Mouse (Mus musculus) mesoderm, embryonic 11.5 days (tissue): ENCODE results near the gene Dcaf6.
A peak's percentile ranks its signal among the peaks of the same experiment; 100 is the strongest.

Experiments used
- DNase-seq: peaks from one replicate; pipeline ENCODE4 v3.0.0-alpha.2; 2012; ENCODE audit warnings: low read depth, low spot score

Dcaf6 gene

GRCm38 (mm10) chr1:165460360-165460800 is at the start of gene Dcaf6, which contains the start of gene Mpc2:
Gene Dcaf6, minus strand, starts transcription at chr1:165460475.
Gene Mpc2, plus strand, starts transcription at chr1:165460637.
- peak; percentile 98 for DNase-seq

GRCm38 (mm10) chr1:165506303-165506702 is 46.0 kb upstream of the Dcaf6 start:
- DNase-seq, result no peak

- peak; percentile 28 for DNase-seq
Observed at GRCm38 (mm10) chr1:165503307-165504024, 43.2 kb upstream of the Dcaf6 start.

GRCm38 (mm10) chr1:165498856-165499255 is 38.6 kb upstream of the Dcaf6 start:
- no peak for DNase-seq

GRCm38 (mm10) chr1:165489197-165489596 is 28.9 kb upstream of the Dcaf6 start:
- DNase-seq, result no peak

GRCm38 (mm10) chr1:165486108-165486507 is 25.8 kb upstream of the Dcaf6 start:
- DNase-seq, result no peak

GRCm38 (mm10) chr1:165484688-165485233 is 24.5 kb upstream of the Dcaf6 start, which contains the start of gene Adcy10:
Gene Adcy10, plus strand, starts transcription at chr1:165485183.
- no peak for DNase-seq

- DNase-seq, result no peak
Observed at GRCm38 (mm10) chr1:165471490-165471889, 11.2 kb upstream of the Dcaf6 start.

GRCm38 (mm10) chr1:165469717-165470116 is 9.4 kb upstream of the Dcaf6 start:
- DNase-seq, result no peak

- DNase-seq, result no peak
Observed at GRCm38 (mm10) chr1:165468971-165469370, 8.7 kb upstream of the Dcaf6 start.

- no peak for DNase-seq
Observed at GRCm38 (mm10) chr1:165464574-165464973, 4.3 kb upstream of the Dcaf6 start.

- DNase-seq, result no peak
Observed at GRCm38 (mm10) chr1:165462861-165463260, 2.6 kb upstream of the Dcaf6 start.

GRCm38 (mm10) chr1:165461681-165462080 is 1.4 kb upstream of the Dcaf6 start:
- no peak for DNase-seq

GRCm38 (mm10) chr1:165460801-165461377 is 614 bp upstream of the Dcaf6 start:
- DNase-seq, result peak; percentile 99

- peak; percentile 45 for DNase-seq
Observed at GRCm38 (mm10) chr1:165459503-165460181, 633 bp downstream of the Dcaf6 start.

- DNase-seq, result no peak
Observed at GRCm38 (mm10) chr1:165459041-165459502, 1.2 kb downstream of the Dcaf6 start.

- DNase-seq, result no peak
Observed at GRCm38 (mm10) chr1:165441719-165442118, 18.6 kb downstream of the Dcaf6 start.

GRCm38 (mm10) chr1:165441201-165441600 is 19.1 kb downstream of the Dcaf6 start:
- no peak for DNase-seq

GRCm38 (mm10) chr1:165440788-165441187 is 19.5 kb downstream of the Dcaf6 start:
- DNase-seq, result no peak

GRCm38 (mm10) chr1:165438289-165439021 is 21.8 kb downstream of the Dcaf6 start:
- no peak for DNase-seq

GRCm38 (mm10) chr1:165432883-165433282 is 27.4 kb downstream of the Dcaf6 start:
- DNase-seq, result no peak
